Mouse (Mus musculus): ENCODE data around the gene Cwc27. TPM values are rescaled to one million over a fixed set of nuclear protein-coding genes. Genes with fewer than 3 reads are reported as not detected.

Cwc27 gene
- polyA plus RNA-seq, 1 experiment from 2014 or later: 35.0 TPM

GRCm38 (mm10) chr13:104634708-104635107 lies 182.2 kb downstream of the Cwc27 start:
- no peak overlapping the region for H3K27ac ChIP-seq
- H3K9me3 ChIP-seq (replicated peaks): no peaks in the 10 kb centered on the region
- H3K4me1 ChIP-seq: peaks cover 12% of the 10 kb centered on the region; the same call in 1 of the 2 replicates
- H3K4me3 ChIP-seq: no peak overlapping the region
- ATAC-seq: no peak
- H3K4me2 ChIP-seq: no peak overlapping the region
- WGBS: 88% methylated on average over 2 of the region's 2 CpGs
- H3K9ac ChIP-seq: no peak overlapping the region
- peaks cover 10% of the 10 kb centered on the region; the same call in 1 of the 2 replicates for H3K36me3 ChIP-seq (ENCODE audit: poor library complexity, severe bottlenecking)
- no peaks in the 10 kb centered on the region for H3K27me3 ChIP-seq

DNA sequence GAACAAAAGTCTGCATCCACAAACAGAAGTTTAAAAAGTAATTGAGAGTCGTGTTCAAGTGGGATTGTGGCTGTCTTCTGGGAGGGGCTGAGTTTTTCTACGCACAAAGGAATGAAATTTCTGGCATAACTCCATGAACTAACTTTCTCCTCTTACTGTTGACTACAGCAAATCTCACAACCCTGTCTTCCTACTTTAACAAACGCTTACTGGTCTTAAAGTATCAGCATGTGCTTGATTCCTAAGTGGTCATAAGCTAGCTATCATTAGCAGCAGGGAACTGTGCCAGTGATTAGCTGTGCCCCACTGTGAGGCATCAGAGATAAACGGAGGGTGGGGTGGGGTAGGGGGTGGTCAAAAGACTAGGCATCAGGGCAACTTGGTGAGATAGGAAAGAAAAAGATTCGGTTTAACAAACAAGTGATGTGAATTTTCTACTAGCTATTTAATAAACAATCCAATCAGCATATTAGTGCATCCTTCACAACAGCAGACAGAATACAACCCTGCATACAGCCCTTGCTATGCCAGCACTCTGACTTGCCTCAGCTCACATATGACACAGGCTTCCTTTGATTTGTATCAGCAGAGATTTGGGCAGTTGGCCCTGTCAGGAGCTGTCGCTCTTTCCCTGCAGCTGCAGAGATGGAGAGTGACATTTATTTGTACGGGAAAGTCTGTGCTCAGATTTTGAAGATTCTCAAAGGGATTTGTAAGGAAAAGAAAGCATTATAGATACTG lies 184.3 kb downstream of the Cwc27 start:
- Histone ChIP-seq H3K9ac (no peak overlapping the region), H3K36me3 (ENCODE audit: poor library complexity, severe bottlenecking) (peaks cover 11% of the 10 kb centered on the region; the same call in 1 of the 2 replicates), H3K4me2 (no peak overlapping the region), H3K4me1 (peaks cover 15% of the 10 kb centered on the region; the same call in 1 of the 2 replicates), H3K27ac (no peak overlapping the region), H3K27me3 (no peaks in the 10 kb centered on the region), H3K4me3 (no peak overlapping the region), H3K9me3 (replicated peaks) (no peaks in the 10 kb centered on the region)
- ATAC-seq: 0 out of 2 replicates have a peak, but pooled peaks have one; percentile 38
- WGBS: 44% methylated on average over 7 of the region's 7 CpGs

DNA sequence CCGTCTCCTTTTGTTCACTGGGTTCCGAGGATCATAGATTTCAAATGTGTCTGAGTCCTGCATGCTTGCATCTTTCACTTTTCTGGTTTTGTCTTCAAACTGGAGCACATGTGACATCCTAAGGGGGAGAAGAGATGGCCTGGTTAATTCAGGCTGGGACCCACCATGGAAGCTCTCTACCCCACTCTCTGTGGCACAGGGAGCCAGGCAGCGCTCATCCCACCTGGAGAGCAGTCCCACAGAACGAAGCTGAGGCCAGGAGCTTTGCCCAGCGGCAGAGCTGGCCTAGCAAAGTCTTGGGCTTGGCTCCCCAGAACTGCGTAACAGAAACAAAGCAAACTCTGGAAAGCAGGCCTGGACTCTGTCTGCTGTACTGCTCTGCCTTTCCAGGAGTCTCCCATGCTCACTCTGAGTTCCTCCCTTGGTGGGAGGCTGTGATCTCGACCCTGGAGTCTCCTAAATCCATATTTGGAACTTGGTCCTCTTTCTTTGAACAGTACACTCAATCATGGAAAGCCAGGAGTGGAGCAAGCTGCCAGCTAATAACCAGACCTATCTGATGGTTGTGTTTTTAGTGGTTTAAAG lies 185.2 kb downstream of the Cwc27 start:
- H3K9me3 ChIP-seq (replicated peaks): no peaks in the 10 kb centered on the region
- H3K36me3 ChIP-seq (ENCODE audit: poor library complexity, severe bottlenecking): peaks cover 11% of the 10 kb centered on the region; the same call in 1 of the 2 replicates
- H3K9ac ChIP-seq: no peak overlapping the region
- peaks cover 15% of the 10 kb centered on the region; the same call in 1 of the 2 replicates for H3K4me1 ChIP-seq
- no peaks in the 10 kb centered on the region for H3K27me3 ChIP-seq
- H3K4me3 ChIP-seq: no peak overlapping the region
- no peak overlapping the region for H3K27ac ChIP-seq
- H3K4me2 ChIP-seq: no peak overlapping the region
- no peak for ATAC-seq
- 82% methylated on average over 7 of the region's 7 CpGs for WGBS

DNA sequence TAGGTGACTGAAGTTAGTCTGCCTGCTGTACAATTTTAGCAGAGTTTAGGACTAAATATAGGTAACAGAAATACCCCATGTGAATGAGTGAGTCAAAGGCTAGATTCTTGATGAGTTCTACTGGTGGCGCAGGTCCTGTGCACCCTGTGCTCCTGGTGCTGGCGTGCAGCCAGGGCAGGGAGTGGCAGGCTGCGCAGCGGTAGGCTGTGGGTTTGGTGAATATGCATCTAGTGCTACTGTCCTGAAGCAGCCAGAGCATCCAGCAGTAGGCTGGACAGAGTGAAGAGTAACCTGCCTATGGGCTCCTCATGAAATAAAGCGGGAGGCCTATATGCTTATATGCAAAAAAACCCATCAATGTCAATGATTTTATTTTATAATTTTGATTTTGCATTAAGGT lies 186.1 kb downstream of the Cwc27 start:
- H3K4me2 ChIP-seq: no peak overlapping the region
- 88% methylated on average over 5 of the region's 5 CpGs for WGBS
- ATAC-seq: 0 out of 2 replicates have a peak, but pooled peaks have one; percentile 31

DNA sequence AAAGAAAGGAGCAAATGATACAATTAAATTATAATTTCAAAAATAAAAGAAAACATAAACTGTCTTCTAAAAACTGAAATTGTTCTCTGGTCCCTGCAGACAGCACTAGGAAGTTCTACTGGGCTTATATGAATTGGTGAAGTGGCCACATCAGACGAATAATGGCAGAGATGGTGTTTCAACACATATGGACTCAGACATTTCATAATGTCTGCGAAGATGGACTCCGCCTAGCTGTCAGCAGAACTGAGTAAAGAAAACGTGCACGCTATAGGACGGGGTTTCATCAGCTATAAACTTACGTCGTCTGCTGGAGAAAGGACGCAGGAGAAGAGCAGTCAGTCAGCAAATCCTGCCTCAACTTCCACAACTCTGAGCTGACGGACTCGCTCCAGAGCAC lies 187.3 kb downstream of the Cwc27 start:
- Histone ChIP-seq H3K4me1 (peaks cover 15% of the 10 kb centered on the region; the same call in 1 of the 2 replicates), H3K9me3 (replicated peaks) (no peaks in the 10 kb centered on the region), H3K36me3 (ENCODE audit: poor library complexity, severe bottlenecking) (peaks cover 14% of the 10 kb centered on the region; the same call in 1 of the 2 replicates), H3K9ac (no peak overlapping the region), H3K27ac (no peak overlapping the region), H3K4me2 (no peak overlapping the region), H3K4me3 (no peak overlapping the region), H3K27me3 (no peaks in the 10 kb centered on the region)
- WGBS: 98% methylated on average over 11 of the region's 11 CpGs
- no peak for ATAC-seq

More for the DNA sequence above, 186.1 kb downstream of the Cwc27 start:
- peaks cover 15% of the 10 kb centered on the region; the same call in 1 of the 2 replicates for H3K4me1 ChIP-seq
- no peak overlapping the region for H3K4me3 ChIP-seq
- no peak overlapping the region for H3K9ac ChIP-seq
- H3K27ac ChIP-seq: no peak overlapping the region
- no peaks in the 10 kb centered on the region for H3K27me3 ChIP-seq
- peaks cover 11% of the 10 kb centered on the region; the same call in 1 of the 2 replicates for H3K36me3 ChIP-seq (ENCODE audit: poor library complexity, severe bottlenecking)
- no peaks in the 10 kb centered on the region for H3K9me3 ChIP-seq (replicated peaks)

DNA sequence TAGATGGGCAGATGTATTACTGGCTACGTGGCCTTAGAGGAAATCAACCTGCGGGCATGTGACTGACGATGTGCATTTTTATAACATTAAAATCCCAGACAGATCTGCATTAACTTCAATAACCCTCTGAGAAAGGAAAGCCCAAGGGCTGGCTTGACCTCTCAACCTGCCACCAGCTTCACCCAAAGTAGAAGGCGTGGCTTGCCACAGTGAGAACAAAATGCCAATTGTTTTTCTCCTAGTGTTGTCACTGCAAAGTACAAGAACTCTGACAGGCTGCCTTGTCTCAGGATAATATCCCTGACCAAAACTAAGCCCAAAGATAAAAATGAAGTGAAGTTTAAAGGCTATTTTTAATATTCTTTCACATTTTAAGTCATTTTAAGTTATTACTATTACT lies 188.9 kb downstream of the Cwc27 start:
- Histone ChIP-seq H3K4me1 (peaks cover 15% of the 10 kb centered on the region; the same call in 1 of the 2 replicates), H3K9ac (no peak overlapping the region), H3K36me3 (ENCODE audit: poor library complexity, severe bottlenecking) (peaks cover 14% of the 10 kb centered on the region; the same call in 1 of the 2 replicates), H3K4me3 (no peak overlapping the region), H3K27ac (no peak overlapping the region), H3K27me3 (no peaks in the 10 kb centered on the region), H3K9me3 (replicated peaks) (no peaks in the 10 kb centered on the region), H3K4me2 (no peak overlapping the region)
- WGBS: 57% methylated on average over 4 of the region's 4 CpGs
- no peak for ATAC-seq

GRCm38 (mm10) chr13:104627169-104627909 lies 189.6 kb downstream of the Cwc27 start:
- 84% methylated on average over 11 of the region's 11 CpGs for WGBS
- ATAC-seq: no peak

DNA sequence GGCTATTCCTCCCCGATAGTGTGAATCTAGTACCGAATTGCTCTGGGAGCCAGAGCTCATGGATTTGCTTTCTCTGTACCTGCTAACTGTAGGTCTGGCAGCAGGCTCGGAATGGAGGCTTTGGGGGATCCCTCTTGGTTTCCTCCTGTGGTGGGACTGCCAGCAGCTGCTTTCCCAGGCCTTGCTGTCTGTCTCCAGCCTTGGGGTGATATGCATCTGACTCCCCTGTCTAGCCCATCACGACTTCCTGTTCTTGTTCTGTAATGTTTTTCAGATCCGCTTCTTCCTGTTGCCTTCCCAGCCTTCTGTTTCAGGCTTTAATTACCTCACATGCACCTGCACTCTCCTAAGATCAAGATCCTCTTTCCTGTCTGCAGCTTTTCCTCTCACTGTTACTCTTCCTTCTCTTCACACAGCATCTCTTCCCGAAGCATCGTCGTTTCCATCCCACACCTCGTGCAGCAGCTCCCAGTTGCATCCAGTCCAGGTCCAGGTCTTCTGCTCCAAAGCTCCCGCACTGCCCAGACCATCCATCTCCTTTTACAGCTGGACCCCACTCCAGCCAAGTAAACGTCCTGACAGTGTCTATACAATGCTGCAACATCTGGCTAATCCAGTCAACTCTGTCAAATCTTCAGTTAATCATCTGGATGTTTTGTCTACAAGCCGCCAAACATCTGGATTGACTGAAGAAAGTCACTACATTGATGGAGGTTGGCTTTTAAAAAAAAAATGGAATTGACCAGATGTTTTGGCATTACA lies 193.6 kb downstream of the Cwc27 start:
- no peak overlapping the region for H3K27ac ChIP-seq

More at GRCm38 (mm10) chr13:104627169-104627909, 189.6 kb downstream of the Cwc27 start:
- Histone ChIP-seq H3K4me3 (no peak overlapping the region), H3K27me3 (no peaks in the 10 kb centered on the region), H3K27ac (no peak overlapping the region), H3K9me3 (replicated peaks) (no peaks in the 10 kb centered on the region), H3K4me2 (no peak overlapping the region), H3K4me1 (0 out of 2 replicates have a peak, but pooled peaks cover 9% of the 10 kb centered on the region), H3K36me3 (ENCODE audit: poor library complexity, severe bottlenecking) (peaks cover 14% of the 10 kb centered on the region; the same call in 1 of the 2 replicates), H3K9ac (no peak overlapping the region)

DNA sequence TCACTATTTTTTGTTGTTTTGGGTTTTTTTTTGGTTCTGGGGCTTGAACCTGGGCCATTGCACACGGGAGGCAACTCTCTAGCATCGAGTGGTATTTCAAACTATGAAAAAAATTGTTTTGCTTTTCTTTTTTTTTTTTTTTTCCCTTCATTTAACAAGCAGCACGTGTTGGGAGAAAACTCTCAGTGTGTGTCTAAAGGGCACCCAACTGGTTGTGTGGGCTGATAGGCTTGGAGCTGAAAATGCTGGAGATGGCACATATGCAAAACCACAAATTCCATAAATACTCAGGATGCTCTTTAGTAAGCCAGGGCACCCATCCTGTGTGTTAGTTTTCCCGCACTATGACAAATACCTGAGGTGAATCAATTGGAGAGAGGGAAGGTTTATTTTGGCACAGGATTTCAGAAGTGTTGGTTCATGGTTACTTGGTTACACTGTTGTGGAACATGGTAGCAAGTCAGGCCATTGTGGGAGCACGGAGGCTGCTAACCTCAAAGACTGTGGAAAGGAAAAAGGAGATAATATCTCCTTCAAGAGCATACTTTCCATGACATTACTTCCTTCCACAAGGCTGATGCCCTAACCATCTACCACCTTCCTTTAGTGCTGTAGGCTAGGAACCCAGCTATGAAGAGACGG lies 194.7 kb downstream of the Cwc27 start:
- Histone ChIP-seq H3K9me3 (replicated peaks) (no peaks in the 10 kb centered on the region), H3K9ac (no peak overlapping the region), H3K36me3 (ENCODE audit: poor library complexity, severe bottlenecking) (0 out of 2 replicates have a peak, but pooled peaks cover 3% of the 10 kb centered on the region), H3K27me3 (no peaks in the 10 kb centered on the region), H3K4me1 (no peaks in the 10 kb centered on the region), H3K4me3 (no peak overlapping the region), H3K27ac (no peak overlapping the region), H3K4me2 (no peak overlapping the region)
- no peak for ATAC-seq
- 92% methylated on average over 6 of the region's 6 CpGs for WGBS

More for the DNA sequence above, 193.6 kb downstream of the Cwc27 start:
- Histone ChIP-seq H3K9me3 (replicated peaks) (no peaks in the 10 kb centered on the region), H3K36me3 (ENCODE audit: poor library complexity, severe bottlenecking) (0 out of 2 replicates have a peak, but pooled peaks cover 3% of the 10 kb centered on the region), H3K4me2 (no peak overlapping the region), H3K9ac (no peak overlapping the region), H3K27me3 (no peaks in the 10 kb centered on the region), H3K4me3 (no peak overlapping the region), H3K4me1 (0 out of 2 replicates have a peak, but pooled peaks cover 3% of the 10 kb centered on the region)
- ATAC-seq: no peak
- 84% methylated on average over 12 of the region's 12 CpGs for WGBS

GRCm38 (mm10) chr13:104620423-104620822 lies 196.5 kb downstream of the Cwc27 start:
- Histone ChIP-seq H3K4me3 (no peak overlapping the region), H3K27me3 (no peaks in the 10 kb centered on the region), H3K9me3 (replicated peaks) (no peaks in the 10 kb centered on the region), H3K9ac (no peak overlapping the region), H3K4me2 (no peak overlapping the region), H3K27ac (no peak overlapping the region), H3K4me1 (peaks cover 10% of the 10 kb centered on the region), H3K36me3 (ENCODE audit: poor library complexity, severe bottlenecking) (0 out of 2 replicates have a peak, but pooled peaks cover under 1% of the 10 kb centered on the region)
- WGBS: 85% methylated on average over 2 of the region's 2 CpGs
- ATAC-seq: no peak
